Mouse (Mus musculus): ENCODE measurements around the gene Slc11a1. TPM values are rescaled to one million over a fixed set of nuclear protein-coding genes. Genes with fewer than 3 reads are reported as not detected.
"Not testable (repeated sequence)": the region's sequence is repeated elsewhere in the genome, so short reads cannot be mapped to it uniquely, and the experiment has no call there.

Slc11a1 gene
- polyA plus RNA-seq, 1 experiment, result 16.9 TPM

DNA sequence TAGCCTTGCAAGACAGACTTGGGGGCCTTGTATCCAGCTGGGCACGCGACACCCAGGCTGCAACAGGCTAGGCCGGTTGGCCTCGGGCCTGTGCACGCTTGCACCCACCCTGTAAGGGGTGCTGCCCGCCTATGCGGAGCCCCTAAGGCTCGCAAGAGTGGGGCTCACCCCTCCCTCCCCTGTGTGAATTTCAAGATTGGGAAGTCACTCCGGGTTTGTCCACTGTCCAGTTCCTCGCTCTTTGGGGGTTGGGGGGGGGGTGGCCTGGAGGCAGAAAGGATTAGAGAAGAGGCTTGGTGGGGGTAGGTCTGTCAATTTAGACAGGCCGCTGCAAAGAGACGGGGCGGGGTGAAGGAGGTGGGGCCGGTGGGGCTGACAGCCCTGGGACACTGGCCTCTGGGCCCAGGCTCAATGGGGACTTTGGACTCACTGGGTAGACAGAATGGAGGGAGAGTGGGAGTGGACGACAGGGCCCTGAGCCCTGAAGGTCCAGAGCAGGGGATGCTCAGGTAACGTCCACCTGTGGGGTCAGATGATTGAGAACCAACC is 17.5 kb downstream of the Slc11a1 start:
- 5% methylated on average over 16 of the region's 16 CpGs for WGBS
- peak overlapping the region; percentile 99 for H3K27ac ChIP-seq (ENCODE audit: control insufficient read depth, insufficient read depth, low read depth, low read length, poor library complexity)
- peak overlapping the region; percentile 98 for H3K4me3 ChIP-seq (replicated peaks; ENCODE audit: control insufficient read depth, low read depth, low read length)
- peaks cover 2% of the 10 kb centered on the region; the same call in 1 of the 2 replicates for H3K4me1 ChIP-seq (ENCODE audit: control insufficient read depth, insufficient read depth, low read length)
- TF ChIP-seq CTCF (IDR thresholded peaks at IDR 0.05; ENCODE audit: control insufficient read depth, insufficient read depth, low read length) (no peak), POLR2A (IDR thresholded peaks at IDR 0.05; ENCODE audit: borderline replicate concordance, control insufficient read depth, low read depth, low read length) (no peak)

DNA sequence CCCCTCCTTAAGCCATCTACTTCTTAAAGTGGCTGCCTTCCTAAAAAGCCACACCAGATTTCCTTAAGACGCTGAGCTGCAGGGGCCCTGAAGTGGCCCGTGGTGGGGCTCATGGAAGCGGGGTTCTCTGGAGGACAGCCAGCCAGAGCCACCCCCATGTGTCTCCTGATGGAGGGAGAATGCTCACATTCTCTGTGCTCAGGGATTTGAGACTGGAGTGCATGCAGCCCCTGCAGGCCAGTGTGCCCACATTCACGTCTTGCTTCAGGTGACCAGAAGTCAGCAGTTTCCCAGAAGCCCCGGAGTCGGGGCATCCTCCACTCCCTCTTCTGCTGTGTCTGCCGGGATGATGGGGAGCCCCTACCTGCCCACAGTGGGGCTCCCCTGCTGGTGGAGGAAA is 18.0 kb downstream of the Slc11a1 start:
- Histone ChIP-seq H3K4me3 (replicated peaks; ENCODE audit: control insufficient read depth, low read depth, low read length) (peak overlapping the region; percentile 98), H3K27ac (ENCODE audit: control insufficient read depth, insufficient read depth, low read depth, low read length, poor library complexity) (peak overlapping the region; percentile 99), H3K4me1 (ENCODE audit: control insufficient read depth, insufficient read depth, low read length) (peaks cover 2% of the 10 kb centered on the region; the same call in 1 of the 2 replicates)
- TF ChIP-seq CTCF (IDR thresholded peaks at IDR 0.05; ENCODE audit: control insufficient read depth, insufficient read depth, low read length) (no peak), POLR2A (IDR thresholded peaks at IDR 0.05; ENCODE audit: borderline replicate concordance, control insufficient read depth, low read depth, low read length) (no peak)
- WGBS, result 25% methylated on average over 7 of the region's 7 CpGs

DNA sequence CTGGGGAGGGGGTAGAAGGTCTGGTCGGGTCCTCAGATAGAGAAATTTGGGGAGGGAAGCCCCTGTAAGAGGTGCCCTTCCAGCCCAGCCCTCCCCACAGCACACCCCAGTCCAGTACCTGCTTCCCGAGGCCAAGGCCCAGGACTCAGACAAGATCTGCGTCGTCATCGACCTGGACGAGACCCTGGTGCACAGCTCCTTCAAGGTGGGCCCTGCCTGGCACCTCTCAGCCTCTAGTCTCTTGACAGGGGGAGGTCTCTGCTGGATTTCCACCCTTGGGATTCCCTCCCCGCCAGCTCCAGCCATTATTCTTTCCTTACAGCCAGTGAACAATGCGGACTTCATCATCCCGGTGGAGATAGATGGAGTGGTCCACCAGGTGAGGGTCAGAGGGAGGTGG is 18.7 kb downstream of the Slc11a1 start:
- peaks cover 2% of the 10 kb centered on the region; the same call in 1 of the 2 replicates for H3K4me1 ChIP-seq (ENCODE audit: control insufficient read depth, insufficient read depth, low read length)
- TF ChIP-seq POLR2A (IDR thresholded peaks at IDR 0.05; ENCODE audit: borderline replicate concordance, control insufficient read depth, low read depth, low read length) (no peak), CTCF (IDR thresholded peaks at IDR 0.05; ENCODE audit: control insufficient read depth, insufficient read depth, low read length) (no peak)
- H3K4me3 ChIP-seq (replicated peaks; ENCODE audit: control insufficient read depth, low read depth, low read length), result no peak overlapping the region
- no peak overlapping the region for H3K27ac ChIP-seq (ENCODE audit: control insufficient read depth, insufficient read depth, low read depth, low read length, poor library complexity)
- whole genome bisulfite sequencing, result 92% methylated on average over 9 of the region's 9 CpGs

DNA sequence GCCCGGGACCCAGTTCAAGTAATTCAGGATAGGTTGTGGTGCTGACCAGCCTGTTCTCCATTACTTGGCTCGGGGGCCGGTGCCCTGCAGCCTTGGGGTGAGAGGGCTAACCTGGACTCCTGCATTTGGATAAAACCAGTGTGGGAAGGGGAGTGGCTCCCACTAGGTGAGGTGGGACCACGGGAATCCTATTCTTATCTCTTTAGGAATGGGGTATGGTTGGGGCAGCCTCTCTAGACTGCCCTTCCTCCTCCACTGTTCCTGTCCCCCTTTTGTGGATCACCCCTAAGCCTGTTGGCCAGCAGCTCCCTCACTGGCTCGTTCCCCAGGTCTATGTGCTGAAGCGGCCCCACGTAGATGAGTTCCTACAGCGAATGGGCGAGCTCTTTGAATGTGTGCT is 19.3 kb downstream of the Slc11a1 start:
- Histone ChIP-seq H3K27ac (ENCODE audit: control insufficient read depth, insufficient read depth, low read depth, low read length, poor library complexity) (no peak overlapping the region), H3K4me3 (replicated peaks; ENCODE audit: control insufficient read depth, low read depth, low read length) (no peak overlapping the region), H3K4me1 (ENCODE audit: control insufficient read depth, insufficient read depth, low read length) (peaks cover 2% of the 10 kb centered on the region; the same call in 1 of the 2 replicates)
- no peak for TF ChIP-seq POLR2A (IDR thresholded peaks at IDR 0.05; ENCODE audit: borderline replicate concordance, control insufficient read depth, low read depth, low read length)
- no peak for TF ChIP-seq CTCF (IDR thresholded peaks at IDR 0.05; ENCODE audit: control insufficient read depth, insufficient read depth, low read length)
- WGBS, result 87% methylated on average over 9 of the region's 9 CpGs

DNA sequence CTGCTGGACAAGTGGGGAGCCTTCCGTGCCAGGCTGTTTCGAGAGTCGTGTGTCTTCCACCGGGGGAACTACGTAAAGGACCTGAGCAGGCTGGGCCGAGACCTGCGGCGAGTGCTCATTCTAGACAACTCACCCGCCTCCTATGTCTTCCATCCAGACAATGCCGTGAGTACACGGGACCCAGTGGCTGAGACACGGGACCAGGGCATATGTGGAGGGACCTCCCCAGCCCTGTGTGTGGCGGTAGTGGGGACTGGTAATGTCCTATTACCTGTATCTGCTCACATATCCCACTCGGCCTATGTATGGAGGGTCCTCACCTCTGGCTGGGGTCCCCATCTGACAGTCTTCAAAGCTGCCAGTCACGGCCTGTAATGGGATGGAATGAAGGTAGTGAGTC is 19.9 kb downstream of the Slc11a1 start:
- WGBS, result 93% methylated on average over 15 of the region's 15 CpGs
- Histone ChIP-seq H3K4me1 (ENCODE audit: control insufficient read depth, insufficient read depth, low read length) (peaks cover 2% of the 10 kb centered on the region; the same call in 1 of the 2 replicates), H3K4me3 (replicated peaks; ENCODE audit: control insufficient read depth, low read depth, low read length) (no peak overlapping the region), H3K27ac (ENCODE audit: control insufficient read depth, insufficient read depth, low read depth, low read length, poor library complexity) (no peak overlapping the region)
- no peak for TF ChIP-seq POLR2A (IDR thresholded peaks at IDR 0.05; ENCODE audit: borderline replicate concordance, control insufficient read depth, low read depth, low read length)
- no peak for TF ChIP-seq CTCF (IDR thresholded peaks at IDR 0.05; ENCODE audit: control insufficient read depth, insufficient read depth, low read length)

DNA sequence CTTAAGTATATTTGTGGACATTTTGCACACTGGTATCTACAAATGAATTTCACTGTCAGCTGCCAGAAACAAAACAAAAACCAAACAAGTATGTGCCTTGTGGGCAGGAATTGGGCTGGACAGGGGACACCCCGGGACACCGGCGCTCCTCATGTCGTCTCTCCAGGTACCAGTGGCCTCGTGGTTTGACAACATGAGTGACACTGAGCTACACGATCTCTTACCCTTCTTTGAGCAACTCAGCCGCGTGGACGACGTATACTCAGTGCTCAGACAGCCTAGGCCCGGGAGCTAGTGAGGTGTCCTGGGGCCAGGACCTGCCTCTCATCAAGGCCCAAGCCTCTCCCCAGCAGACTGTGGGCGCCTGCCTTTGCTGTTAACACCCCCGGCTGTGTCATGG is 20.3 kb downstream of the Slc11a1 start:
- Histone ChIP-seq H3K4me1 (ENCODE audit: control insufficient read depth, insufficient read depth, low read length) (peaks cover under 1% of the 10 kb centered on the region; the same call in 1 of the 2 replicates), H3K4me3 (replicated peaks; ENCODE audit: control insufficient read depth, low read depth, low read length) (no peak overlapping the region), H3K27ac (ENCODE audit: control insufficient read depth, insufficient read depth, low read depth, low read length, poor library complexity) (no peak overlapping the region)
- TF ChIP-seq POLR2A (IDR thresholded peaks at IDR 0.05; ENCODE audit: borderline replicate concordance, control insufficient read depth, low read depth, low read length), result no peak
- TF ChIP-seq CTCF (IDR thresholded peaks at IDR 0.05; ENCODE audit: control insufficient read depth, insufficient read depth, low read length), result no peak
- WGBS, result 90% methylated on average over 13 of the region's 13 CpGs

DNA sequence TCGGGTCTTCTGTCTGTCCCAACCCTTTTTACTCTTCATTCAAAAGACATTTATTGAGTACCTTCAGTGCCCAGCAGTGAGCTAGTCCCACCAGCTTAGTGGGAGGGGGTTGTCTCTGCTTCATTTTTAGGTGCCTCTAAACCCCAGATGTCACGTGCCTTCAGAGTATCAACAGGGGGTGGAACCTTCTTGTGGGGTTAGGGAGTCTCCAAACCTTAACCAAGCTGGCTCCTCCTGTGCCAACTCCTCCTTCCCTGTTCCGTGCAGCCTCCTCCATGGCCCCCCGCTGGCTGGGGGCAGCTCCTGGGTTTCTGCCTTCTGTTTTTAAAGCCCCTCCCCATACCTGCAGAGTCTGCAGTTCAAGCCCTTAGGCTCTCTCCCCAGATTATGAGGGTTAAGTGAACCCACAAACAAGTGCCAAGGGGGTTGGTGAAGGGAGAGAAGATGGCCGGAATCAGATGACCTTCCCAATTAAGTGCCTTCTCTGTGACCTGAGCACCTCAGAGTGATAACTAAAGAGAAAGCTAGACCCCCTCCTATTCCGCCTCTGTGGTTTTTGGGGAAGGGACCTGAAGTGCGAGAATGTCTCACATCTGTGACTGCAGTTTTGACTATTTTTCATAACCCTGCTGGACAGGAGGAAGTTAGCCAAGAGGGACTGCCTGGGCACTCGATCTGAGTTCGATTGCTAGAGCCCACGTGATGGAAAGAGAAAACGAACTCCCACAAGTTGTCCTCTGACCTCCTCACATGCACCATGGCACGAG is 21.6 kb downstream of the Slc11a1 start:
- H3K27ac ChIP-seq (ENCODE audit: control insufficient read depth, insufficient read depth, low read depth, low read length, poor library complexity), result peak overlapping the region; percentile 77
- not testable (repeated sequence) for H3K4me1 ChIP-seq (ENCODE audit: control insufficient read depth, insufficient read depth, low read length)
- 7% methylated on average over 12 of the region's 12 CpGs for WGBS
- peak overlapping the region; percentile 61 for H3K4me3 ChIP-seq (replicated peaks; ENCODE audit: control insufficient read depth, low read depth, low read length)

DNA sequence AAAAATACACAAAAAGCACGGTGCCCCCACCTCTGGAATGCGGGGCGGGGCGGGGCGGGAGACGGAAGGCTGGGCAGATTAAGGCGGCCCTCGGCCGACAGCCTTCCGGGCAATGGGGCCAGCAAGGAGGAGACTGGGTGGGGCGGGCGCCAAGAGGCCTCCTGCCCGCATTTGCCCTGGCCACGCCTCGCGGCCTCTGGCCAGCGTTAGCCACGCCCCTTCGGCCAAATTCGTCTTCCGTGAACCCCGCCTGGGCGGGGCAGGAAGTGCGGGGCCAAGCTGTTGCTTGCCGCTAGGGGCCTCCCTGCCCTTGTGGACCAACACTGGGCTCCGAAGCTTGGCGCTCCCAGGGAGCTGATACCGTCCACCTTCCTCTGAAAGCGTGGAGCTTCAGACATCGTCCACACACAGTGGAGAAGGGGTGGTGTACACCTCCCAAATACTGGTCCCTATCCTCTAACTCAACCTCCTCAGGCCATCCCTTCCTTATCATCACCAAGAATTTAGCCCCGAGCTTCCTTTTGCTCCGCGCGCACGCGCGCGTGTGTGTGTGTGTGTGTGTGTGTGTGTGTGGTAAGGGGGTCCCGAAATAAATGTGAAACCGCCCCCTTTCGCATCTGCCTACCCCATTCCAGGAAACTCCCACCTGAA is 22.4 kb downstream of the Slc11a1 start:
- Histone ChIP-seq H3K27ac (ENCODE audit: control insufficient read depth, insufficient read depth, low read depth, low read length, poor library complexity) (peak overlapping the region; percentile 88), H3K4me3 (replicated peaks; ENCODE audit: control insufficient read depth, low read depth, low read length) (peak overlapping the region; percentile 81), H3K4me1 (ENCODE audit: control insufficient read depth, insufficient read depth, low read length) (no peaks in the 10 kb centered on the region)
- TF ChIP-seq POLR2A (IDR thresholded peaks at IDR 0.05; ENCODE audit: borderline replicate concordance, control insufficient read depth, low read depth, low read length) (peak; percentile 93), CTCF (IDR thresholded peaks at IDR 0.05; ENCODE audit: control insufficient read depth, insufficient read depth, low read length) (peak; percentile 75)
- WGBS, result under 1% methylated on average over 41 of the region's 41 CpGs

Data from bone marrow, adult 2 months (tissue).